Mouse (Mus musculus): ENCODE data around the gene Tbpl1. TPM values are rescaled to one million over a fixed set of nuclear protein-coding genes. Genes with fewer than 3 reads are reported as not detected.

Tbpl1 gene
- polyA plus RNA-seq, 1 experiment from 2014 or later = 52.7 TPM

GRCm38 (mm10) chr10:22700773-22701172, 31.0 kb downstream of the Tbpl1 start:
- Histone ChIP-seq H3K4me3 (replicated peaks; ENCODE audit: low read length) (no peak overlapping the region), H3K4me1 (ENCODE audit: control insufficient read depth, insufficient read depth, low read length) (peaks cover 21% of the 10 kb centered on the region; the same call in 1 of the 2 replicates), H3K9ac (ENCODE audit: low read length) (no peak overlapping the region), H3K27me3 (ENCODE audit: control insufficient read depth, insufficient read depth, low read length) (no peaks in the 10 kb centered on the region), H3K27ac (ENCODE audit: low read length) (no peak overlapping the region), H3K9me3 (replicated peaks; ENCODE audit: control insufficient read depth, low read length) (no peaks in the 10 kb centered on the region), H3K4me2 (ENCODE audit: low read depth, low read length) (no peak overlapping the region), H3K36me3 (ENCODE audit: control insufficient read depth, insufficient read depth, low read length) (0 out of 2 replicates have a peak, but pooled peaks cover 3% of the 10 kb centered on the region)
- no peak for ATAC-seq (ENCODE audit: insufficient read depth, low FRiP score)
- 84% methylated on average over 9 of the region's 9 CpGs for WGBS

- Histone ChIP-seq H3K27me3 (ENCODE audit: control insufficient read depth, insufficient read depth, low read length) (no peaks in the 10 kb centered on the region), H3K9ac (ENCODE audit: low read length) (no peak overlapping the region), H3K36me3 (ENCODE audit: control insufficient read depth, insufficient read depth, low read length) (0 out of 2 replicates have a peak, but pooled peaks cover 2% of the 10 kb centered on the region), H3K4me2 (ENCODE audit: low read depth, low read length) (no peak overlapping the region), H3K27ac (ENCODE audit: low read length) (no peak overlapping the region), H3K4me3 (replicated peaks; ENCODE audit: low read length) (no peak overlapping the region), H3K9me3 (replicated peaks; ENCODE audit: control insufficient read depth, low read length) (no peaks in the 10 kb centered on the region), H3K4me1 (ENCODE audit: control insufficient read depth, insufficient read depth, low read length) (peaks cover 21% of the 10 kb centered on the region; the same call in 1 of the 2 replicates)
- ATAC-seq (ENCODE audit: insufficient read depth, low FRiP score) = no peak
- 65% methylated on average over 19 of the region's 19 CpGs for WGBS
Observed at GRCm38 (mm10) chr10:22699487-22700335, 32.0 kb downstream of the Tbpl1 start.

GRCm38 (mm10) chr10:22698158-22698953, 33.4 kb downstream of the Tbpl1 start:
- no peaks in the 10 kb centered on the region for H3K27me3 ChIP-seq (ENCODE audit: control insufficient read depth, insufficient read depth, low read length)
- H3K9me3 ChIP-seq (replicated peaks; ENCODE audit: control insufficient read depth, low read length) = no peaks in the 10 kb centered on the region
- no peaks in the 10 kb centered on the region for H3K36me3 ChIP-seq (ENCODE audit: control insufficient read depth, insufficient read depth, low read length)
- H3K4me1 ChIP-seq (ENCODE audit: control insufficient read depth, insufficient read depth, low read length) = peaks cover 21% of the 10 kb centered on the region; the same call in 1 of the 2 replicates
- peak; percentile 89 for ATAC-seq (ENCODE audit: insufficient read depth, low FRiP score)
- peak overlapping the region; percentile 54; the same call in 1 of the 2 replicates for H3K27ac ChIP-seq (ENCODE audit: low read length)
- no peak overlapping the region for H3K9ac ChIP-seq (ENCODE audit: low read length)
- no peak overlapping the region for H3K4me3 ChIP-seq (replicated peaks; ENCODE audit: low read length)
- H3K4me2 ChIP-seq (ENCODE audit: low read depth, low read length) = no peak overlapping the region
- 58% methylated on average over 9 of the region's 9 CpGs for WGBS

GRCm38 (mm10) chr10:22696864-22697263, 34.9 kb downstream of the Tbpl1 start:
- Histone ChIP-seq H3K36me3 (ENCODE audit: control insufficient read depth, insufficient read depth, low read length) (no peaks in the 10 kb centered on the region), H3K27me3 (ENCODE audit: control insufficient read depth, insufficient read depth, low read length) (no peaks in the 10 kb centered on the region), H3K27ac (ENCODE audit: low read length) (no peak overlapping the region), H3K4me2 (ENCODE audit: low read depth, low read length) (no peak overlapping the region), H3K4me3 (replicated peaks; ENCODE audit: low read length) (no peak overlapping the region), H3K9me3 (replicated peaks; ENCODE audit: control insufficient read depth, low read length) (no peaks in the 10 kb centered on the region), H3K9ac (ENCODE audit: low read length) (no peak overlapping the region), H3K4me1 (ENCODE audit: control insufficient read depth, insufficient read depth, low read length) (peaks cover 16% of the 10 kb centered on the region; the same call in 1 of the 2 replicates)
- ATAC-seq (ENCODE audit: insufficient read depth, low FRiP score) = no peak
- WGBS = 65% methylated on average over 7 of the region's 7 CpGs

- WGBS = 80% methylated on average over 9 of the region's 9 CpGs
- Histone ChIP-seq H3K27ac (ENCODE audit: low read length) (no peak overlapping the region), H3K36me3 (ENCODE audit: control insufficient read depth, insufficient read depth, low read length) (no peaks in the 10 kb centered on the region), H3K9me3 (replicated peaks; ENCODE audit: control insufficient read depth, low read length) (no peaks in the 10 kb centered on the region), H3K4me2 (ENCODE audit: low read depth, low read length) (no peak overlapping the region), H3K4me3 (replicated peaks; ENCODE audit: low read length) (no peak overlapping the region), H3K27me3 (ENCODE audit: control insufficient read depth, insufficient read depth, low read length) (no peaks in the 10 kb centered on the region), H3K4me1 (ENCODE audit: control insufficient read depth, insufficient read depth, low read length) (peaks cover 13% of the 10 kb centered on the region; the same call in 1 of the 2 replicates), H3K9ac (ENCODE audit: low read length) (no peak overlapping the region)
- ATAC-seq (ENCODE audit: insufficient read depth, low FRiP score) = no peak
Observed at GRCm38 (mm10) chr10:22696236-22696635, 35.5 kb downstream of the Tbpl1 start.

- Histone ChIP-seq H3K27ac (ENCODE audit: low read length) (no peak overlapping the region), H3K36me3 (ENCODE audit: control insufficient read depth, insufficient read depth, low read length) (no peaks in the 10 kb centered on the region), H3K9me3 (replicated peaks; ENCODE audit: control insufficient read depth, low read length) (no peaks in the 10 kb centered on the region), H3K4me1 (ENCODE audit: control insufficient read depth, insufficient read depth, low read length) (0 out of 2 replicates have a peak, but pooled peaks cover 3% of the 10 kb centered on the region), H3K4me3 (replicated peaks; ENCODE audit: low read length) (no peak overlapping the region), H3K9ac (ENCODE audit: low read length) (no peak overlapping the region), H3K4me2 (ENCODE audit: low read depth, low read length) (no peak overlapping the region), H3K27me3 (ENCODE audit: control insufficient read depth, insufficient read depth, low read length) (no peaks in the 10 kb centered on the region)
- WGBS = 73% methylated on average over 13 of the region's 13 CpGs
- no peak for ATAC-seq (ENCODE audit: insufficient read depth, low FRiP score)
Observed at GRCm38 (mm10) chr10:22675848-22676630, 55.7 kb downstream of the Tbpl1 start.

GRCm38 (mm10) chr10:22674176-22674575, 57.6 kb downstream of the Tbpl1 start:
- WGBS = 91% methylated on average over 8 of the region's 8 CpGs
- Histone ChIP-seq H3K27ac (ENCODE audit: low read length) (no peak overlapping the region), H3K9ac (ENCODE audit: low read length) (no peak overlapping the region), H3K36me3 (ENCODE audit: control insufficient read depth, insufficient read depth, low read length) (no peaks in the 10 kb centered on the region), H3K4me1 (ENCODE audit: control insufficient read depth, insufficient read depth, low read length) (0 out of 2 replicates have a peak, but pooled peaks cover 3% of the 10 kb centered on the region), H3K9me3 (replicated peaks; ENCODE audit: control insufficient read depth, low read length) (no peaks in the 10 kb centered on the region), H3K4me3 (replicated peaks; ENCODE audit: low read length) (no peak overlapping the region), H3K4me2 (ENCODE audit: low read depth, low read length) (no peak overlapping the region), H3K27me3 (ENCODE audit: control insufficient read depth, insufficient read depth, low read length) (no peaks in the 10 kb centered on the region)
- ATAC-seq (ENCODE audit: insufficient read depth, low FRiP score) = no peak

- Histone ChIP-seq H3K27me3 (ENCODE audit: control insufficient read depth, insufficient read depth, low read length) (no peaks in the 10 kb centered on the region), H3K4me1 (ENCODE audit: control insufficient read depth, insufficient read depth, low read length) (0 out of 2 replicates have a peak, but pooled peaks cover 3% of the 10 kb centered on the region), H3K36me3 (ENCODE audit: control insufficient read depth, insufficient read depth, low read length) (no peaks in the 10 kb centered on the region), H3K4me2 (ENCODE audit: low read depth, low read length) (no peak overlapping the region), H3K9me3 (replicated peaks; ENCODE audit: control insufficient read depth, low read length) (no peaks in the 10 kb centered on the region), H3K4me3 (replicated peaks; ENCODE audit: low read length) (no peak overlapping the region), H3K27ac (ENCODE audit: low read length) (no peak overlapping the region), H3K9ac (ENCODE audit: low read length) (no peak overlapping the region)
- no peak for ATAC-seq (ENCODE audit: insufficient read depth, low FRiP score)
- WGBS = 80% methylated on average over 13 of the region's 13 CpGs
Observed at GRCm38 (mm10) chr10:22668509-22668908, 63.2 kb downstream of the Tbpl1 start.

Data from stomach, embryonic 16.5 days (tissue).